Mouse (Mus musculus) left cerebral cortex, postnatal 36 days (tissue): Measurements from ENCODE around the gene Psrc1. TPM values are rescaled to one million over a fixed set of nuclear protein-coding genes. Genes with fewer than 3 reads are reported as not detected.
A peak's percentile ranks its signal among the peaks of the same experiment; 100 is the strongest.

ENCODE experiments used
- DNase-seq, 2 experiments: peaks; one replicate each; pipeline ENCODE4 v3.0.0; 2021 to 2022; ENCODE audit warnings: low spot score in 2 of 2, mixed read lengths in 1 of 2
- intact Hi-C: fragments of 180-260 bp; cut with DNase I; formaldehyde crosslinking; loops from one replicate; pipeline ENCODE4 v1.15.1; 2025
- total RNA-seq, 2 experiments: library from RNA; stranded (reverse); gene quantifications; 2 replicates each; pipeline ENCODE4 v1.2.3; 2021

Gene Psrc1
- total RNA-seq, 2 experiments from 2014 or later, result 12.9 to 18.3 TPM

DNA sequence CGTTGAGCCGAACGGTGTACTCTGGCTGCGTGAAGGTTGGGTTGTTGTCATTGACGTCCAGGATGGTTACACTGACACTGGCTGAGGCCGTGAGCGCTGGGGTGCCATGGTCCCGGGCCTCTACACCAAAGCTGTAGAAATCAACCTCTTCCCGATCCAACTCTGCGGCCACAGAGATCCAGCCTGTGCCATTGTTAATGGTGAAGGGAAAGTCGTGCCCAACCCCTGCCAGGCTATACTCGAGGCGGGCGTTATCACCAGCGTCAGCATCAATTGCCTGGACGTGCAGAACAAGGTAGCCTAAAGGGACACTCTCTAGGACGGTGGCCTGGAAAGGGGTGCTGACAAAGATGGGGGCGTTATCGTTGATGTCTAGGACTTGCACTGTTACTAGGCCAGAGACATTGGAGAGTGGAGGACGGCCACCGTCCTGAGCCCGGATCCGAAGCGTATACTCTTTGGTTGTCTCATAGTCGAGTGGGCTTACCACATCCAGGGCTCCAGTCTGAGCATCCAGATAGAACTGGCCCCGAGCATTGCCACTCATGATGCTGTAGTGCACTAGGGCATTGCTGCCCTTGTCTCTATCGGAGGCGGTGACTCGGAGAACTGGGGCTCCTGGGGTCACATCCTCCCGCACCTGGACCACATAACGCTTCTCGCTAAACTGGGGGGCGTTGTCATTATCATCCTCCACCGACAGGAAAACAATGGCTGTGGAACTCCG is 30.2 kb downstream of the Psrc1 start:
- intact Hi-C loops, result no loop called here
- DNase-seq, result no peak

- intact Hi-C loops, result no loop called here
- DNase-seq, result peak in 1 of 2 experiments; percentile 66
Measured at GRCm38 (mm10) chr3:108414857-108415830, 31.5 kb downstream of the Psrc1 start, which contains the start of gene Celsr2. Celsr2 (minus strand) TSS chr3:108415552.

- DNase-seq, result peak; percentile 83 to 87
- intact Hi-C loops, result no loop called here
Measured at GRCm38 (mm10) chr3:108415831-108416223, 32.2 kb downstream of the Psrc1 start.

GRCm38 (mm10) chr3:108423006-108423405 is 39.4 kb downstream of the Psrc1 start:
- DNase-seq, result no peak
- intact Hi-C loops, result no loop called here

DNA sequence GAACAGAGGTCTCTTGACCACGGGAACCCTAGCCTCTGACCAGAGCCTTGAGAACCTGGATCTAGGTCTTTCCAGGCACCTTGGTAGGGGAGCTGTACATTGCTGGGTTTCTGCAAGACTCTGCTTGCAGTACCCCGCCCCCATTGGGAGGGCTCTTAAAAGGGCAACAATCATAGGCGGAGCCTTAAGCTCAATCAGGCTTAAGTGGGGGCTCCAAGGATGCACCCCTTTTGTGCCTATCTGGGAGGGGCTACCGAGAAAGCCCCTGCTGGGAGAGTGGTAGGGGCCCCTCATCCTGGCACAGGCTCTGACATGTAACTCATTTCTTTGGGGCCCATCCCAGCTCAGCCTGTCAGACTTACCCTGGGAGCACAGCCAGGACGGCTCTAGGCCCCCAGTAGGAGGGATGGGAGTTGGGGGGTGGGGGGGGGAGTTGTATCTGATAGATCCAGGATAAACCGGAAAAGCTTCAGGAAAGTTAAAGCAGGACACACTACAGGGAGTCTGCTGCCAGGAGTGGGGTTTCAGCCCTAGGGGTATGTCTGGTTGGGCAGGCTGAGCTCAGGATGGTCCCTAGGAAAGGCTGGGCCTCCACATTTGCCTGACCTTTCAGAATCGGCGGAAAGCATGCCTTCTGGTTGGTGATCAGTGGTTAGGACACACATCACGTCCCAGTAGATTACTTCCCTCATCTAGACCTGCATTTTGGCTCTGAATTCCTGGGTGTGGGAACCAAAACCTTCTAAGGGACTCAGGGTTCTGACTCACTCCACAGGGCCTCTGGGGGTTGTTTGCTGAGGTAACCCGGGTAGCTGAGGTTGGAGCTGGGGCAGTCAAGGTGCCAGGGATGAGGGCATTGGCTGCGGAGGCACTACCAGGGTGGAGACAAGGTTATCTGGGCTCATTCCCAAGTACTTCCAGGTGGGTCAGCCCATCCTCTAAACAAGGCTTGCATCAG is 40.5 kb downstream of the Psrc1 start:
- DNase-seq, result no peak
- intact Hi-C loops, result no loop called here

DNA sequence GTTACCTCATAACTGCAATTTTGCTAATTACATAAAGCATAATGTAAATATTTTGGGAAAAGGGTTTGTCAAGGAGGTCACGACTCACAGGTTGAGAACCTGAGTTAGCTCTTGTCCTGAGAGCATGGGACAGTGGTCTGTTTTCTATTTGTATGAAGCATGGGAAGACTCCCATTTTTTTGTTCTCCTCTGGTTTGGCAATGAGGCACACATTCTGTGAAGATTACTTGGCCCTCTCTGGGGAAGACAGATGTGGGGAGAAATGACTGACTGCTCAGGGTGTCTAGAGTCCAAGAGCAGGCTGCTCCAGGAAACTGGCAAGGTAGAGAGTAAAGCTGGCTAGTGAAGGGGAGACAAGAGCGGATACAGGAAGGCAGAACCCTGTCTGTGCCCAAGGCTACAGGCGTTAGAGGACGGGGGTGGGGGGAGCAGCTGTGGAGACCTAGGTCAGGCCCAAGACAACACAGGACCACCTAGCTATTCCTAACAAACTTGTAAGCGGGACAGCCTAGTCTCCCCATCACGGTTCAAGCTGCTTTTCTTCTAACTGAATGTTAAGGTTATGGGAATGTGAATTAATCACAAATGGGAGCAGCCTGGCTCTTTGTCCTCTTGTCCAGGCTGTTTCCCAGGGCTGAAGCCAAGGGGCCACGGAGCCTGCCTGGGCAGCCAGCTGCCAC is 41.4 kb downstream of the Psrc1 start:
- intact Hi-C loops, result no loop called here
- DNase-seq, result no peak

GRCm38 (mm10) chr3:108425624-108426018 is 42.0 kb downstream of the Psrc1 start:
- intact Hi-C loops, result no loop called here
- DNase-seq, result no peak

GRCm38 (mm10) chr3:108432542-108433187 is 49.0 kb downstream of the Psrc1 start:
- intact Hi-C loops, result no loop called here
- DNase-seq, result no peak

GRCm38 (mm10) chr3:108433188-108433880 is 49.7 kb downstream of the Psrc1 start:
- intact Hi-C loops, result no loop called here
- no peak for DNase-seq

- intact Hi-C loops, result no loop called here
Measured at GRCm38 (mm10) chr3:108433881-108434495, 50.3 kb downstream of the Psrc1 start.

GRCm38 (mm10) chr3:108435701-108436379 is 52.2 kb downstream of the Psrc1 start:
- intact Hi-C loops, result no loop called here
- no peak for DNase-seq

More at GRCm38 (mm10) chr3:108433881-108434495, 50.3 kb downstream of the Psrc1 start:
- DNase-seq, result no peak

DNA sequence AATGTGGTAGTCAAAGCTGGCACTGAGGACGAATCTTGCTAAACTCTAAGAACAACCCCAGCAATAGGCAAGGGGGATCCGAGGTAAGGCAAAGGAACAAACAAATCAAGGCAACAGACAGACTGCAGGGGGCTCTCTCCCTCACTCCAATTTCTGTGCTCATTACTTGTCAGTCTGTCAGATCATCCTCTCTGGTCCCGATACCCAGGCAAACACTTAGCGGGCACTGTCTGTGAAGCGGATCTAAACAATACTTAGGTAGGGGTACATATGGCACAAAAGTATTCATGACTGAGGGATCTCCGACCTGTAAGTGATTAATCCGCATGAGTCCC is 52.7 kb downstream of the Psrc1 start:
- intact Hi-C loops, result no loop called here
- no peak for DNase-seq

Other genes starting within 250 kb of the Psrc1 start
- 10 to 100 TPM; 26.9 to 27.0 TPM for gene Gnai3, start 237.7 kb upstream of the Psrc1 start, total RNA-seq
- gene Gpr61, start 229.0 kb upstream of the Psrc1 start, total RNA-seq, result 10 to 100 TPM; 18.1 to 19.1 TPM
- gene Amigo1, start 197.5 kb upstream of the Psrc1 start, total RNA-seq, result 10 to 100 TPM; 71.3 to 78.0 TPM
- 10 to 100 TPM; 15.0 to 21.4 TPM for gene Cyb561d1, start 182.6 kb upstream of the Psrc1 start, total RNA-seq
- gene Atxn7l2, start 172.9 kb upstream of the Psrc1 start, total RNA-seq, result 10 to 100 TPM; 20.5 to 32.5 TPM
- 1 to 10 TPM; 1.0 to 1.9 TPM for gene Sypl2, start 157.2 kb upstream of the Psrc1 start, total RNA-seq
- gene Psma5, start 126.9 kb upstream of the Psrc1 start, total RNA-seq, result 10 to 100 TPM; 68.7 to 77.3 TPM
- gene Sort1, start 99.8 kb upstream of the Psrc1 start, total RNA-seq, result 100 to 1,000 TPM; 299 to 314 TPM
- under 1 TPM in 1 of 2 experiments, not detected in 1; 0.25 TPM for gene Mybphl, start 18.9 kb upstream of the Psrc1 start, total RNA-seq
- 100 to 1,000 TPM; 168 to 174 TPM for gene Celsr2, start 31.7 kb downstream of the Psrc1 start, total RNA-seq
- 100 to 1,000 TPM; 202 to 231 TPM for gene Sars, start 61.4 kb downstream of the Psrc1 start, total RNA-seq
- gene 1700013F07Rik, start 150.3 kb downstream of the Psrc1 start, total RNA-seq, result 1 to 10 TPM; 1.9 to 2.7 TPM
- 10 to 100 TPM; 34.2 to 37.8 TPM for gene 5330417C22Rik, start 152.7 kb downstream of the Psrc1 start, total RNA-seq
- gene Tmem167b, start 178.6 kb downstream of the Psrc1 start, total RNA-seq, result 10 to 100 TPM; 43.2 to 44.7 TPM
- gene Taf13, start 187.9 kb downstream of the Psrc1 start, total RNA-seq, result 10 to 100 TPM; 24.3 to 27.1 TPM
- gene Wdr47, start 207.4 kb downstream of the Psrc1 start, total RNA-seq, result 100 to 1,000 TPM; 126 TPM